Mouse (Mus musculus): ENCODE measurements around the gene Tnxb. TPM values are rescaled to one million over a fixed set of nuclear protein-coding genes. Genes with fewer than 3 reads are reported as not detected.
A peak's percentile ranks its signal among the peaks of the same experiment; 100 is the strongest.

Tnxb gene
- polyA plus RNA-seq, 1 experiment: 34.1 TPM

DNA sequence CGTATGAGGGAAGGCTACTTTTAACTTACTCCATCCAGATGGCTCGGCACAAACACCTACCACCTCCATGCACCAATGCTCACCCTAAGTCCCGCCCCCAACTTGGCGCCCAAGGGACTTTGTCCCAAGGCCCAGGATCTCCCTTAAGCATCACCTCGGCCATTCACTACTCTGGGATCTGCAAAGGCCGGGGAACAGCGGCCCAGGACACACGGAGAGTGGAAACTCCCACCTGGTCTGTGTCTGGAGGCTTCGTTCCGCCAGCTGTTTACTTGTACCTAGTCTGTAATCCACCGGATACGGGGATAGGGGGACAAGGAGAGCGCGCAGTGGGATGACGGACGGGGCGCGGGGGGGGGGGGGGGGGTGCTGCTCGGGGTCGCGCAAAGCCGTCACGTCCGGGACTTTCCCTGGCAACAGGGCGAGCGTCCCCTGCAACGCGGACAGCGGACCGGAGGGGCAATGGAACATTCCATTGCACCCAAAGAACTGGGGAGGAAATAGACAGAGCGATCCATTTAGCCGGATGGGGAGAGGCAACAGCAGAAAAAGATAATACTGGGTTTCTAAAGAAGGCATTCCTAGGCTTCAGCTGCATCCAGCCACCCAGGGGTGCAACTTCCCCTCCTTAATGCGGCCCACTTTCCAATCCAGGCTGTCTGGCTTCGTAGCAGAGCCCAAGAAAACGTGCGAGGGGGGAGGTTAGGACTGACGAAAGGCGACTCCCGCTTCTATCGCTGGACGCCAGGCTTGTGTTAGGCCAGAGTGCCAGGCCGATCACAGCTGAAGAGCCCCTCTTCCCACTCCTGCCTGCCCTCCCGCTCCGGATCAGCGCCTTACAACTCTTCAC, 43.0 kb upstream of the Tnxb start:
- Histone ChIP-seq H3K4me3 (ENCODE audit: extremely low read depth, insufficient read depth, insufficient read length) (peak overlapping the region; percentile 60), H3K27me3 (ENCODE audit: control insufficient read depth, insufficient read depth, low read length) (peaks cover 10% of the 10 kb centered on the region; the same call in 1 of the 2 replicates), H3K36me3 (ENCODE audit: control insufficient read depth, insufficient read depth, low read length) (peaks cover 3% of the 10 kb centered on the region; the same call in 1 of the 2 replicates), H3K4me1 (ENCODE audit: control insufficient read depth, insufficient read depth, insufficient read length) (peaks cover 19% of the 10 kb centered on the region), H3K27ac (ENCODE audit: insufficient read depth, low read length) (peak overlapping the region; percentile 58)
- peak in 1 of 2 experiments; percentile 61 for DNase-seq (ENCODE audit: low read depth in 1 of 2, low spot score in 2 of 2)
- TF ChIP-seq POLR2A (IDR thresholded peaks at IDR 0.05; ENCODE audit: low read depth, low read length) (no peak), CTCF (IDR thresholded peaks at IDR 0.05; ENCODE audit: extremely low read depth, insufficient read depth, insufficient read length, insufficient replicate concordance) (no peak)
- under 1% methylated on average over 43 of the region's 45 CpGs for whole genome bisulfite sequencing

DNA sequence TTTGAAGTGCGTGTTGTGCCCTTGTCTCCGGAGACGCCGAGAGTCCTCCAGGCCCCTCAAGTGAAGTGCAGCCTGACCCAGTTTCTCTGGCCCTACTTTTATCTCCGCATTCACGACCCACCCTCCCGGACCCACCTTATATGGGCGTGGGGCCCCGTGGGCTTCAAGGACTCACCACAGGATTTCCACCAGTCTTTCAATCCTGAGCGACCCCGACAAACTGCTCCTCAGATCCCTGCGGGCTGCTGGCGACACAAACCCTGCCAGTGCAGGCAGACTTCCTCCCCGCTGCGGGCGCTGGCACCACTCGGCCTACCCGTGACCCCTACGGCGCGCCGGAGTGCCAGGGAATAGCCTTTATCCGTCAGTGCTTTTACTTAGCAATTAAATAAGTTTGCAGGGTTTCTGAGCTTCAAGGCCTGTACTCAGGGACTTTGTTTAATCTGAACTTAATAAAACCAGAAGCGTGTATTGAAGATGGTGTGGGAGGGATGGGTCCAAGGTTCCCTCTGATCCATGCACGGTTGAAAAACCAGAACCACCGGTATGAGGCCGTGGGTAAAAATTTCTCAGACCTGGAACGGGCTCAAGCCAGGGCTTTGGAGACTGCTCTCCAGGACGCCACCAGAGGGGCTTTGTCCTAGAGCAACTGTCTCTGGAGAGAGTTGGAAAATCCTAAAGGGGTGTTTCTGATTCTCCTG, 42.2 kb upstream of the Tnxb start, which contains the start of gene Ppt2:
Gene Ppt2, minus strand, starts transcription at position 568 of the 701 bp plus-strand sequence.
- Histone ChIP-seq H3K27ac (ENCODE audit: insufficient read depth, low read length) (peak within 1 kb of the TSS; percentile 58), H3K4me3 (ENCODE audit: extremely low read depth, insufficient read depth, insufficient read length) (peak within 1 kb of the TSS; percentile 60), H3K36me3 (ENCODE audit: control insufficient read depth, insufficient read depth, low read length) (no peaks in the 10 kb centered on the region), H3K4me1 (ENCODE audit: control insufficient read depth, insufficient read depth, insufficient read length) (peaks cover 19% of the 10 kb centered on the region), H3K27me3 (ENCODE audit: control insufficient read depth, insufficient read depth, low read length) (peaks cover 12% of the 10 kb centered on the region; the same call in 1 of the 2 replicates)
- WGBS: 8% methylated on average over 29 of the region's 29 CpGs
- no peak for TF ChIP-seq CTCF (IDR thresholded peaks at IDR 0.05; ENCODE audit: extremely low read depth, insufficient read depth, insufficient read length, insufficient replicate concordance)
- TF ChIP-seq POLR2A (IDR thresholded peaks at IDR 0.05; ENCODE audit: low read depth, low read length): no peak
- no peak for DNase-seq (ENCODE audit: low read depth in 1 of 2, low spot score in 2 of 2)

GRCm38 (mm10) chr17:34628644-34628967, 41.7 kb upstream of the Tnxb start:
- DNase-seq (ENCODE audit: low read depth in 1 of 2, low spot score in 2 of 2): no peak

GRCm38 (mm10) chr17:34629221-34629751, 41.0 kb upstream of the Tnxb start, which contains the start of gene Prrt1:
TSS of gene Prrt1 (plus strand) at chr17:34629533.
- TF ChIP-seq CTCF (IDR thresholded peaks at IDR 0.05; ENCODE audit: extremely low read depth, insufficient read depth, insufficient read length, insufficient replicate concordance) (no peak), POLR2A (IDR thresholded peaks at IDR 0.05; ENCODE audit: low read depth, low read length) (no peak)
- Histone ChIP-seq H3K27ac (ENCODE audit: insufficient read depth, low read length) (peak within 1 kb of the TSS; percentile 23), H3K36me3 (ENCODE audit: control insufficient read depth, insufficient read depth, low read length) (no peaks in the 10 kb centered on the region), H3K4me3 (ENCODE audit: extremely low read depth, insufficient read depth, insufficient read length) (peak within 1 kb of the TSS; percentile 23; the same call in 1 of the 2 replicates), H3K4me1 (ENCODE audit: control insufficient read depth, insufficient read depth, insufficient read length) (peaks cover 19% of the 10 kb centered on the region), H3K27me3 (ENCODE audit: control insufficient read depth, insufficient read depth, low read length) (peaks cover 12% of the 10 kb centered on the region; the same call in 1 of the 2 replicates)
- 22% methylated on average over 16 of the region's 16 CpGs for WGBS
- DNase-seq (ENCODE audit: low read depth in 1 of 2, low spot score in 2 of 2): no peak

More at GRCm38 (mm10) chr17:34628644-34628967, 41.7 kb upstream of the Tnxb start:
- 57% methylated on average over 5 of the region's 5 CpGs for WGBS
- H3K27ac ChIP-seq (ENCODE audit: insufficient read depth, low read length): no peak overlapping the region
- H3K36me3 ChIP-seq (ENCODE audit: control insufficient read depth, insufficient read depth, low read length): no peaks in the 10 kb centered on the region
- H3K27me3 ChIP-seq (ENCODE audit: control insufficient read depth, insufficient read depth, low read length): peaks cover 12% of the 10 kb centered on the region; the same call in 1 of the 2 replicates
- no peak overlapping the region for H3K4me3 ChIP-seq (ENCODE audit: extremely low read depth, insufficient read depth, insufficient read length)
- H3K4me1 ChIP-seq (ENCODE audit: control insufficient read depth, insufficient read depth, insufficient read length): peaks cover 19% of the 10 kb centered on the region
- TF ChIP-seq POLR2A (IDR thresholded peaks at IDR 0.05; ENCODE audit: low read depth, low read length) (no peak), CTCF (IDR thresholded peaks at IDR 0.05; ENCODE audit: extremely low read depth, insufficient read depth, insufficient read length, insufficient replicate concordance) (no peak)

DNA sequence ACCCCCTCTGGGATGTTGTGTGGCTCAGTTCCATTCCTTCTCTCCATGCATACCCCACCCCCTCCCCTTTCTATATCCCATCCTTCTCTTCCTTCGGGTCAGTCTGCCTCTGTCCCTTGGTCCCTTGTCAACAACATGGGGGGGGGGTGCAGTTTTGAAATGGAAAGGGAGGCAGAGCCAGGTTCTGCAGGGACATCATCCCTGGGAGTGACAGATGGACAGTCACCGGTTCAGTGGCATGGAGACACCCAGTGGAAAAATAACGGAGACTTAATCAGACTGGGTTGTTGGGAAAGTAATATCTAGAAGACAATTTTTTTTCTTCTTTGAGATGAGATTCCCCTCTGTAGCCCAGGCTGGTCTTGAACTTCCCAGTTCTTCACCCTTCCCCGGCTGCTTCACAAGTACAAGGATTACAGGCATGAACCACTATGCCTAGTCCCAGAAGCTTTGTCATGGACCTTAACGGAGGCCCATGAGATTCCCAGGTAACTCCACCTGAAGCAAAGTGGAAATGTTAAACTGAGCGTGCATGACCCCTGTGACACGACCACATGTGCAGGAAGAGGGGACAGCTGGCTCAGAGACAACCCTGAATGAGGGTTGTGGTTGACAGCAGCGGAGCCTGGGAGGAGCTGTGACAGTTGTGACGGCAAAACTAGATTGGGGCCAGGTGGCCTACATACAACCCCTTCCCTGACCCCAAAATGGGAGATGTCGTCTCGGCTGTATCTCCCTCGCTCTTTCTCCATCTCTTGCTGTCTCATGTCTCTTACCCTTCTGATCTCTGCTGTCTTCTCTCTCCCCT, 40.3 kb upstream of the Tnxb start:
- Histone ChIP-seq H3K36me3 (ENCODE audit: control insufficient read depth, insufficient read depth, low read length) (no peaks in the 10 kb centered on the region), H3K4me3 (ENCODE audit: extremely low read depth, insufficient read depth, insufficient read length) (peak overlapping the region; percentile 23; the same call in 1 of the 2 replicates), H3K4me1 (ENCODE audit: control insufficient read depth, insufficient read depth, insufficient read length) (peaks cover 19% of the 10 kb centered on the region), H3K27me3 (ENCODE audit: control insufficient read depth, insufficient read depth, low read length) (peaks cover 12% of the 10 kb centered on the region; the same call in 1 of the 2 replicates), H3K27ac (ENCODE audit: insufficient read depth, low read length) (peak overlapping the region; percentile 23; the same call in 1 of the 2 replicates)
- no peak for DNase-seq (ENCODE audit: low read depth in 1 of 2, low spot score in 2 of 2)
- WGBS: 14% methylated on average over 12 of the region's 12 CpGs
- TF ChIP-seq CTCF (IDR thresholded peaks at IDR 0.05; ENCODE audit: extremely low read depth, insufficient read depth, insufficient read length, insufficient replicate concordance) (no peak), POLR2A (IDR thresholded peaks at IDR 0.05; ENCODE audit: low read depth, low read length) (no peak)

Data from spleen, adult 2 months (tissue).